Mouse (Mus musculus): Measurements from ENCODE around the gene Kifap3. TPM values are rescaled to one million over a fixed set of nuclear protein-coding genes. Genes with fewer than 3 reads are reported as not detected.

Gene Kifap3
- total RNA-seq (2023): 1 to 10 TPM; 3.8 to 4.6 TPM

GRCm38 (mm10) chr1:163779336-163780115, at the start of gene Kifap3:
Gene Kifap3 (plus strand): TSS chr1:163779583.

GRCm38 (mm10) chr1:163928846-163929245, 149.5 kb downstream of the Kifap3 start, which contains the start of gene Scyl3:
Gene Scyl3 (plus strand): TSS chr1:163929100.

Other genes starting within 250 kb of the Kifap3 start
- gene Mettl11b, start 54.4 kb upstream of the Kifap3 start, total RNA-seq (2023): not detected
- gene Scyl3, start 149.5 kb downstream of the Kifap3 start, total RNA-seq (2023): 10 to 100 TPM; 38.1 to 44.6 TPM
- gene BC055324, start 215.2 kb downstream of the Kifap3 start, total RNA-seq (2023): 1 to 10 TPM; 2.0 to 5.5 TPM
- 1 to 10 TPM; 6.7 to 9.6 TPM for gene Mettl18, start 215.3 kb downstream of the Kifap3 start, total RNA-seq (2023)

All from T-cell, adult 66 days (primary cell).